Mouse (Mus musculus) layer of hippocampus, adult 8-10 months (tissue): ENCODE data around the gene Ghitm. TPM values are rescaled to one million over a fixed set of nuclear protein-coding genes. Genes with fewer than 3 reads are reported as not detected.
A peak's percentile ranks its signal among the peaks of the same experiment; 100 is the strongest.

ENCODE experiments used
- DNase-seq, 2 experiments: peaks; one replicate each; pipeline ENCODE4 v3.0.0; 2022; ENCODE audit warnings: low spot score in 2 of 2
- total RNA-seq, 4 experiments: library from RNA; stranded (reverse); gene quantifications; 2 replicates each; pipeline ENCODE4 v1.2.4; 2022

The Ghitm gene
- total RNA-seq, 4 experiments from 2014 or later, result 355 to 445 (median 417) TPM

DNA sequence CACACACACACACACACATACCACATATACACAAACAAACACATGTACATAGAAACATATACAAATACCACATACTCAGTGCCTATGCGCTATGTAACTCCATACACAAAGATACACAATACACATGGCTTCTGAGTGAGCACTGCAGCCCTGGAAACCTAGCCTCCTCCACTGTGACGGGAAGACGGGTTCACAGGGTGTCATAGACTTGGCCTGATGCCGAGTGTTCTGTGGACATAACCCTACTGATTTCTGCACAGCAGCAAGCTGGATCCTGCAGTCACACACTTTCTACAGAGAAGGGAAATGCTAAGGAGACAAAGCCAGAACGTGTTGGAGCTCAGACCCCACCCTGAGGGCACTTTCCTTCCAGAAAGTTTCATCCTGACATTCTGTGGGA is 30.3 kb downstream of the Ghitm start:
- no peak for DNase-seq

DNA sequence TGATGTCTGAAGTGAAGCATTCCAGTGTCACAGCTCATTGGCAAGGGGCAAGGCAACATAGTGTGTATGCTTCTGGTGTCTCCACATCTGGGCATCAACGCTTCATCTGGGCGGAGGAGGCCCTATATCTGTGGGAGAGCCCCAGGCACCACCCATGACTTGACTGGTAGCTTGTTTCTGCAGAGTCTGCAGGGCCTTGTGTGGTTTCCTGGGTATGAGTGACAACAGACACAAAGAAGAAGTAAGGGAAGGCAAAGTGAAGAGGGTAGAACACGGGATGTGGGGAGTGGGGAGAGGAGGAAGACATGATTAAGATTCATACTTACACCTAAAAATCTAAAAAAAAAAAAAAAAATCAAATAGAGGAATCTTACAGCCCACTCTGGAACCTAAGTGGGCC is 32.6 kb downstream of the Ghitm start:
- no peak for DNase-seq

DNA sequence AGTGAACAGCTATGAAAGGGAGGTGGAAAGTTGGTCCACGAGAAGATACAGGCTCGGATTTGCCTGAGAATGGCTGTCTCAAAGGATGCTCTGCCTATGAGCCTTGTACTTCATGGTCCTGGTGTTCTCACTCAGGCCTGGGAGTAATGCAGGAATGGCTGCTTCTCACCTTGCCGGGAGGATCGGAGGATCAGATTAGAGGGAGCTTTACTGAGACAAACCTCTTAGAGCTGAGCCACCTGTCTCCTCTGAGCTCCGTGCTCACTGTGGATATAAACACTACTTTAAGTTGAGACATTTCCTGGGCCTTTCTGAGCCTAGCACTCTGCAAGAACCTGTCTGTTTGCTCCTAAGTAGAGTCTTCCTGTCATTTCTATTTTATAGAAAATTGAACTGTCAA is 33.5 kb downstream of the Ghitm start:
- no peak for DNase-seq

DNA sequence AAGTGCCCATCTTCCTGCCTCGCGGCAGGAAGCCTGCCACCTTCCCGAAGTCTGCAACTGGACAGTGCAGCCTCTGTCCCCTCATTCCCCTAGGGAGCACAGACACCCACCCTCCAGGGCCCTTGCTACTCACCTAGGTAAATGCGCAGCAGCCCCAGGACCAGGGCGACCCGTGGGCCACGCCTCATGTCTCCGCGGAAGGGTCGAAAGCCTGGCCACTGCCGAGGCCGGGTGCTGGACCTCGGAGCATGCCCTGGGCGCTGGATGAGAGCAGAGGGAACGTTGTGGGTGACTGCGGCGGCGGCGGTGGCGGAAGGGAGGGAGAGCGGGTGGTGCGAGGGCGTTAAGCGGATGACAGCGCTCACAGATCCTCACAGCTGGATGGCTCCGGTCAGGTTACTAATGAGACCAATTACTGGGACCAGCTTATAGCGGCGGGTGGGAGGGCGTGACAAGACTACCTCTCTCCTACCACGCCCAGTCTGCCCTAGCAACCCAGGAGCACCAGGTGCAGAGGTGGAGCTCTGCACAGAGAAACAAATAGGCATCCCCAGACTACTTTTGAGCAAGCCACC is 37.0 kb downstream of the Ghitm start, which contains the start of gene Cdhr1:
Gene Cdhr1 (minus strand): TSS at position 392 of the 575 bp plus-strand sequence.
- DNase-seq, result peak in 1 of 2 experiments; percentile 18

DNA sequence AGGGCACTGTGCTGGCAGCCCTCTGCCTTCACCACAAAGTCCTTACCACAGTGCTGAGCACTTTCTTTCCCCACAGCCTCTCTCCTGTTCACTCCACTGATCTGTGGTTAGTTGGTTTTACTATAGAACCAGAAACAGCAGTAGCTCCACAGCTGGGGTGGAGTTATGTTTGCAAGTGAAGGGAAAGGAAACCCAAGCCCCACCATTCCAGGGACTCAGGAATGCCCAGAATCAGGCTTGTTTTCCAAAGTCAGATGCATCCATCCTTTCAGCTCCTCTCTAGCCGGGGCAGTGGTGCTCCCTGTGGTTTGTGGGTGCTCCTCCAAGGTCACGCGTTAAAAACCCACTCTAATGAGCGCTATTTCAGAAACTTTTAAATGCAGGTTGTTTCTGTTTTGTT is 39.5 kb downstream of the Ghitm start:
- DNase-seq, result no peak

DNA sequence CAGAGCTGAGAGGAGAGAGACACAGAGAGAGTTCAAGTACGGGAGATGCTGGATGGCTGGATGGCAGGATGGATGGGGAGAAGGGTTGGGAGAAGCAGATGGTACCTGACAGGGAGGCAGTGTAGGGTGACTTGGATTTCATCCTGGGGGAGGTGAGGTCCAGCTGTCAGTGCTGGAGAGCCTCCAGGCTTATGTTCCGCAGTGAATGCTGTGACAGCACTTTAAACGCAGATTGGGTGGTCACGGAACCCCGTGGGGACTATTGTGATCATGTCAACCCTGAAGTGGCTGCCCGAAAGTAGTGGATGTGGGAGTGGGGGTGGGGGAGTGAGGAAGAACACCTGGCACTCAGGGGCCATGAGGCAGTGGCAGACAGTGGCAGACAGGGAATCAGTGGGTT is 40.6 kb downstream of the Ghitm start:
- no peak for DNase-seq

DNA sequence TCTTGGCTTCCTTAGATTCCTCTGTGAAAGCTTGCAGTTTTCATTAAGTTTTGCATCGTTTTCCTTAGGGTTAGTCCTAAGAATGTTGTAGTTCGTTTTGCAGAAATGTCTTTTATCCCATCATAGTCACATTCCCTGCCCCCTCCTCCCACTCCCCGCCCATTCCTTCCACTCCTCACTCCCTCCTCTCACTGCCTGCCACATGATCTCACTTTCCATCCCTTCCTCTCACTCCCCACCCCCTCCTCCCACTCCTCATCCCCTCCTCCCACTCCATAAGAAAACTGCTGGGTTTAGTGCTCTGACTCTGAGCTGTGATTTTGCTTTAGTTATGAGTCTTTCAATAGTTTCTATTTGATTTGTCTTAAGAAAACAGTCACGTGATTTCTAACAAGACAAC is 51.3 kb downstream of the Ghitm start:
- no peak for DNase-seq

DNA sequence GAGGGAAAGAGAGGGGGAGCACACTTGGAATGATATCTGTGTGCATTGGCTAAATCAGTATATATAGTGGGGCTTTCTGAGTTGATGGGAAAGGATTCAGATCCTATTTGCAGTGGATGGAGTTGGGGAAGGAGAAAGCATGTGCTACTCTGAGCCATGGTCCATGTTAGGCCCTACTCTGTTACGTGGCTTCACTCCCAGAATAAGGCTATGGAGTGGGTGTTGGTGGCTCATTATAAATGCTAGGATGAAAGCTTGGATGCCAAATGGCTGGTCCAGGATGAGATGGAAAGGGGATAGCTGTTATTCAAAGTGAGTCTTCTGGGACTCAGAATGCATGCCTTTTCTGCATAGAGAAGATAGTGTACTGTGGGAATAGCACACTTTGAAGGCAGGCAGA is 54.3 kb downstream of the Ghitm start:
- DNase-seq, result no peak

Other genes with a start within 250 kb of the Ghitm start
- gene Ccser2, start 166.5 kb downstream of the Ghitm start, total RNA-seq, result 10 to 100 TPM; 76.2 to 95.9 (median 85.0) TPM
- not detected for gene Rgr, start 86.3 kb downstream of the Ghitm start, total RNA-seq
- under 1 TPM in 1 of 4 experiments, not detected in 3; 0.10 TPM for gene Lrit1, start 80.4 kb downstream of the Ghitm start, total RNA-seq
- not detected for gene Lrit2, start 67.3 kb downstream of the Ghitm start, total RNA-seq
- 1 to 10 TPM; 6.3 to 7.1 (median 6.9) TPM for gene Cdhr1, start 36.9 kb downstream of the Ghitm start, total RNA-seq
- gene 2610528A11Rik, start 21.2 kb downstream of the Ghitm start, total RNA-seq, result 1 to 10 TPM in 1 of 4 experiments, under 1 TPM in 3; 0.64 to 2.0 (median 0.86) TPM